Mouse (Mus musculus) heart, embryonic 11.5 days (tissue): ENCODE measurements around the gene Gstm5. TPM values are rescaled to one million over a fixed set of nuclear protein-coding genes. Genes with fewer than 3 reads are reported as not detected.

Experiments used
- ATAC-seq: fragments of 200-750 bp; cut with Nextera tagmentation; replicated peaks from 2 replicates; pipeline ENCODE4 v1.8.0; 2017; ENCODE audit warnings: moderate library complexity; ENCODE audit not compliant: insufficient number of reproducible peaks, low FRiP score, low TSS enrichment
- H3K27ac ChIP-seq: fragments of 300-500 bp; sonication (generic); 2 replicates; pipeline ENCODE4 v1.5.1; 2014; ENCODE audit warnings: mild to moderate bottlenecking, low read depth, low read length
- H3K27me3 ChIP-seq: fragments of 300-500 bp; sonication (generic); 2 replicates; pipeline ENCODE4 v1.6.1; 2014; ENCODE audit warnings: mild to moderate bottlenecking, low read length, mixed read lengths; ENCODE audit not compliant: control insufficient read depth, insufficient read depth
- H3K36me3 ChIP-seq: fragments of 300-500 bp; sonication (generic); 2 replicates; pipeline ENCODE4 v1.6.1; 2014; ENCODE audit warnings: mild to moderate bottlenecking, low read length, moderate library complexity, mixed read lengths; ENCODE audit not compliant: control insufficient read depth, insufficient read depth
- H3K4me1 ChIP-seq: fragments of 300-500 bp; sonication (generic); 2 replicates; pipeline ENCODE4 v1.6.1; 2014; ENCODE audit warnings: low read length; ENCODE audit not compliant: control insufficient read depth, insufficient read depth
- H3K4me2 ChIP-seq: fragments of 300-500 bp; sonication (generic); 2 replicates; pipeline ENCODE4 v1.6.1; 2014; ENCODE audit warnings: mild to moderate bottlenecking, moderate library complexity
- H3K4me3 ChIP-seq: fragments of 300-500 bp; sonication (generic); 2 replicates; pipeline ENCODE4 v1.5.1; 2014; ENCODE audit warnings: low read depth, low read length
- H3K9ac ChIP-seq: fragments of 300-500 bp; sonication (generic); 2 replicates; pipeline ENCODE4 v1.6.1; 2014; ENCODE audit warnings: mild to moderate bottlenecking, low read depth, low read length, moderate library complexity
- H3K9me3 ChIP-seq: fragments of 300-500 bp; sonication (generic); replicated peaks from 2 replicates; pipeline ENCODE4 v1.6.1; 2016; ENCODE audit warnings: low read length; ENCODE audit not compliant: control insufficient read depth
- WGBS: fragments of 180-500 bp; shearing (Covaris S2); extraction: QIAGEN DNeasy Blood & Tissue Kit; methylation state at CpG from one replicate; pipeline ENCODE4 v1.1.7; 2014; ENCODE audit not compliant: insufficient replicate concordance; 5-methylcytosine and 5-hydroxymethylcytosine counted together
- polyA plus RNA-seq: library from polyadenylated mRNA; unstranded; fragments of >200 nt; fragmentation: Nextera tagmentation; extraction: Ambion mirVana; gene quantifications from 2 replicates; pipeline ENCODE4 v1.2.1, GENCODE M21; 2014

Gstm5 gene
- polyA plus RNA-seq, 1 experiment from 2014 or later: 131 TPM

- no peak overlapping the region for H3K4me2 ChIP-seq
- H3K4me3 ChIP-seq: no peak overlapping the region
- WGBS: 72% methylated on average over 6 of the region's 6 CpGs
- no peaks in the 10 kb centered on the region for H3K27me3 ChIP-seq
- peaks cover 3% of the 10 kb centered on the region; the same call in 1 of the 2 replicates for H3K4me1 ChIP-seq
- H3K27ac ChIP-seq: no peak overlapping the region
- H3K36me3 ChIP-seq: no peaks in the 10 kb centered on the region
- no peaks in the 10 kb centered on the region for H3K9me3 ChIP-seq
- H3K9ac ChIP-seq: no peak overlapping the region
- no peak for ATAC-seq
These were observed 36.5 kb downstream of the Gstm5 start for GRCm38 (mm10) chr3:107932128-107932527.

- H3K4me3 ChIP-seq: no peak overlapping the region
- peaks cover 6% of the 10 kb centered on the region; the same call in 1 of the 2 replicates for H3K4me1 ChIP-seq
- H3K27ac ChIP-seq: no peak overlapping the region
- no peak for ATAC-seq
- H3K9ac ChIP-seq: no peak overlapping the region
- whole genome bisulfite sequencing: 40% methylated on average over 3 of the region's 3 CpGs
- H3K27me3 ChIP-seq: no peaks in the 10 kb centered on the region
- no peaks in the 10 kb centered on the region for H3K36me3 ChIP-seq
- no peaks in the 10 kb centered on the region for H3K9me3 ChIP-seq
- no peak overlapping the region for H3K4me2 ChIP-seq
These were observed 39.6 kb downstream of the Gstm5 start for GRCm38 (mm10) chr3:107935268-107935667.

- no peak for ATAC-seq
- Histone ChIP-seq H3K4me2 (no peak overlapping the region), H3K27ac (no peak overlapping the region), H3K4me1 (peaks cover 11% of the 10 kb centered on the region), H3K9ac (no peak overlapping the region), H3K36me3 (no peaks in the 10 kb centered on the region), H3K9me3 (no peaks in the 10 kb centered on the region), H3K27me3 (no peaks in the 10 kb centered on the region), H3K4me3 (no peak overlapping the region)
- 18% methylated on average over 3 of the region's 3 CpGs for WGBS
These were observed 40.3 kb downstream of the Gstm5 start for GRCm38 (mm10) chr3:107935888-107936287.

GRCm38 (mm10) chr3:107939403-107939802 is 43.8 kb downstream of the Gstm5 start:
- no peaks in the 10 kb centered on the region for H3K36me3 ChIP-seq
- peaks cover 8% of the 10 kb centered on the region for H3K4me1 ChIP-seq
- no peak for ATAC-seq
- 44% methylated on average over 3 of the region's 3 CpGs for WGBS
- H3K9ac ChIP-seq: no peak overlapping the region
- no peaks in the 10 kb centered on the region for H3K9me3 ChIP-seq
- no peak overlapping the region for H3K4me3 ChIP-seq
- no peak overlapping the region for H3K4me2 ChIP-seq
- no peaks in the 10 kb centered on the region for H3K27me3 ChIP-seq
- no peak overlapping the region for H3K27ac ChIP-seq

GRCm38 (mm10) chr3:107939830-107940229 is 44.2 kb downstream of the Gstm5 start:
- H3K27ac ChIP-seq: no peak overlapping the region
- H3K36me3 ChIP-seq: no peaks in the 10 kb centered on the region
- H3K9ac ChIP-seq: no peak overlapping the region
- WGBS: 75% methylated on average over 4 of the region's 4 CpGs
- no peak overlapping the region for H3K4me3 ChIP-seq
- H3K4me2 ChIP-seq: no peak overlapping the region
- ATAC-seq: no peak
- no peaks in the 10 kb centered on the region for H3K9me3 ChIP-seq
- H3K4me1 ChIP-seq: peaks cover 8% of the 10 kb centered on the region
- no peaks in the 10 kb centered on the region for H3K27me3 ChIP-seq

GRCm38 (mm10) chr3:107940524-107940923 is 44.9 kb downstream of the Gstm5 start:
- H3K4me1 ChIP-seq: peaks cover 8% of the 10 kb centered on the region
- H3K9me3 ChIP-seq: no peaks in the 10 kb centered on the region
- no peaks in the 10 kb centered on the region for H3K27me3 ChIP-seq
- H3K4me2 ChIP-seq: no peak overlapping the region
- WGBS: 44% methylated on average over 7 of the region's 7 CpGs
- no peaks in the 10 kb centered on the region for H3K36me3 ChIP-seq
- no peak overlapping the region for H3K27ac ChIP-seq
- ATAC-seq: no peak
- H3K4me3 ChIP-seq: no peak overlapping the region
- H3K9ac ChIP-seq: no peak overlapping the region

GRCm38 (mm10) chr3:107941261-107941660 is 45.6 kb downstream of the Gstm5 start:
- no peaks in the 10 kb centered on the region for H3K9me3 ChIP-seq
- H3K9ac ChIP-seq: no peak overlapping the region
- H3K4me2 ChIP-seq: no peak overlapping the region
- H3K27ac ChIP-seq: no peak overlapping the region
- no peaks in the 10 kb centered on the region for H3K36me3 ChIP-seq
- WGBS: 75% methylated on average over 4 of the region's 4 CpGs
- no peaks in the 10 kb centered on the region for H3K27me3 ChIP-seq
- no peak for ATAC-seq
- H3K4me3 ChIP-seq: no peak overlapping the region
- peaks cover 8% of the 10 kb centered on the region for H3K4me1 ChIP-seq

GRCm38 (mm10) chr3:107943239-107943990 is 47.8 kb downstream of the Gstm5 start, which contains the start of gene Gstm6:
Gstm6 (minus strand) TSS chr3:107943749.
- H3K27ac ChIP-seq: no peak within 1 kb of the TSS
- 11% methylated on average over 20 of the region's 20 CpGs for WGBS
- H3K9ac ChIP-seq: no peak within 1 kb of the TSS
- no peak; the same call in 1 of the 2 replicates for ATAC-seq
- H3K4me1 ChIP-seq: peaks cover 8% of the 10 kb centered on the region
- peak within 1 kb of the TSS; percentile 21 for H3K4me3 ChIP-seq
- H3K36me3 ChIP-seq: no peaks in the 10 kb centered on the region
- H3K4me2 ChIP-seq: peak within 1 kb of the TSS; percentile 56
- H3K27me3 ChIP-seq: no peaks in the 10 kb centered on the region
- no peaks in the 10 kb centered on the region for H3K9me3 ChIP-seq

GRCm38 (mm10) chr3:107945729-107946128 is 50.1 kb downstream of the Gstm5 start:
- Histone ChIP-seq H3K9me3 (no peaks in the 10 kb centered on the region), H3K27ac (no peak overlapping the region), H3K4me3 (no peak overlapping the region), H3K4me1 (peaks cover under 1% of the 10 kb centered on the region), H3K27me3 (no peaks in the 10 kb centered on the region), H3K36me3 (no peaks in the 10 kb centered on the region), H3K9ac (no peak overlapping the region), H3K4me2 (no peak overlapping the region)
- 51% methylated on average over 4 of the region's 4 CpGs for WGBS
- no peak for ATAC-seq
